Mouse (Mus musculus) monocyte, adult 59 days (primary cell): ENCODE data around the gene Tent5a. TPM values are rescaled to one million over a fixed set of nuclear protein-coding genes. Genes with fewer than 3 reads are reported as not detected.

ENCODE experiments used
- total RNA-seq, 2 experiments: library from RNA; stranded (reverse); gene quantifications; one replicate each; pipeline ENCODE4 v1.2.4; 2023

Gene Tent5a
- total RNA-seq, result 10 to 100 TPM; 63.3 to 76.1 TPM

DNA sequence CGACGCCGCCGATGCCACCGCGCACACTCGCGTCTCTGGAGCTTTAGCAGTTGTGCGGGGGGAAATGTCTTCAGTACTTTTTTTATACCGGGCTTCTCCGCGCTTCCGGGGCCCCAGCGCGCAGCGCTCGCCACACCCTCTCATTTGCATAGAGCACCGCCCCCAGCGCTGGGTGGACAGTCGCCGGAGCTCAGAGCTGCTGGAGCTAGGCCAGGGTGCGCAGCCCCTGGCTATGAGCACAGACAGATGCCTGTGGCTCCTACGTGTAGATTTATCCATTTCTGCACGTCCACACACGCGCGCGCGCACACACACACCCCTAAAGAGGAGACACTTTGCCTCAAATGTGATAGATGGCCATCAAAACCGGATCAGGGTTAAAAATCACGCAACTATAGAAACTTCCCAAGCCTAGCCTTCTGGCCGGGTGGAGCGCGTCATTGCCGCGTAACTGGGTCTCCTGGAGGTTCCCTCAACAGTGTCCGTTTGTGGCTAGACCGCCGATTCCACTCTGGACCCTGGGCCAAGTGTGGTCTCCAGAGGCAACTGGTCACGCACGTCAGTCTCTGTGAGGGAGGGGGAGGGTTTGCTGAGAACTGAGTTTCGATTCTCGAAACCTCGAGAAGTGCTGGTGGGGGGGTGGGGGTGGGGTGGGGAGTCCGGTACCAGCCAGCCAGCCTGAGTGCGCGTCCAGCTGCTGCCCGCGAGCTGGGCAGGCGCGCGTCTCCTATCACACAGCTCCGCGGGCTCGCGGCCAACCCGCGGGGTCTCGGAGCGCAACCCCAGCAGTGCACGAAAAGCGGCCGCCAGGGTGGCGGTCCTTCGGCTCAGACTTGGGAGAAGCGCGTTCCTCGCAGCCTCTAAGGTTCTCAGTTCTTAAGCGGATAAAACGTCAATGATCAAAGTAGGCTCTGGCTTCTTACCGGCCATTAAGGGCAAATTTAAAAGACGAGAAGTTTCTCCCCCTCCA, at the start of gene Tent5a:
Gene Tent5a (minus strand): TSS at position 107 of the 970 bp plus-strand sequence.

DNA sequence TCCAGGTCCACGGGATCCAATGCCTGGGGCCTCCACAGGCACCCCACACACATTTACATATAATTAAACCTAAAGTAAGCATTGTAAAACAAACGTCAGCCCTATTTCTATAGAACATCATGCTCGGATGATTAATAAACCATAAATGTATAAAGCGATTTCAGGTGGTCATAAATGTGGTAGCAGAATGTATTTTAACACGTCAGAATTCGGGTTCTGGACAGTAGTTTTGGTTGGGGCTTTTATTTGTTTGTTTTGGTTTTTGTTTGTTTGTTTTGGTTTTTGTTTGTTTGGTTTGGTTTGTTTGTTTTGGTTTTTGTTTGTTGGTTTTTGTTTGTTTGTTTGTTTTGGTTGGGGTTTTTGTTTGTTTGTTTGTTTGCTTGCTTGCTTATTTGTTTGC, 14.7 kb downstream of the Tent5a start, which contains the start of gene Gm11114:
Gene Gm11114 (plus strand): TSS at position 301 of the 400 bp plus-strand sequence.

Other genes with a start within 250 kb of the Tent5a start
- not detected for gene Gm11114, start 14.6 kb downstream of the Tent5a start, total RNA-seq